Mouse (Mus musculus): ENCODE measurements around the gene Vdr. TPM values are rescaled to one million over a fixed set of nuclear protein-coding genes. Genes with fewer than 3 reads are reported as not detected.

Gene Vdr
- polyA plus RNA-seq, 1 experiment from 2014 or later = 0.15 TPM

DNA sequence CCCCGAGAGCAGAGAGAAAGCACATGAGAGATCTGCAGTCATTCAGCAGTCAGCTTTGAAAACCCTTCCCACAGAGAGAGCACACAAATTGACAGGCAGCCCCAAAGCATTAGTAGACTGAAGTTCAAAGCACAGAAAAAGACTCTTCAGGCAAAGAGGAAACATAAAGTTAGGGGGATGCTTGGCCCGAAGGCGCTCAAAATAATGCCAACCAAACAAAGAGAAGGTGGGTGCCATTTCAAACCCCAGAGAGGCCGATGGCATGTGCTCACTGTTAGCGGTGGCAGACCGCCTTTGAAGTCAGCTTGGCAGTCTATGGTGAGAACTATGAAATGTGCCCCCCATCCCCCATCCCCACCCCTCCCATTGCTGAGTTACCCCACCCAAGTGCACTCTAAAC, 68.4 kb downstream of the Vdr start:
- no peak overlapping the region for H3K27ac ChIP-seq (ENCODE audit: low read length)
- H3K9me3 ChIP-seq (replicated peaks; ENCODE audit: control insufficient read depth, low read length, poor library complexity, severe bottlenecking) = no peaks in the 10 kb centered on the region
- H3K4me3 ChIP-seq (ENCODE audit: low read depth, low read length) = no peak overlapping the region
- H3K27me3 ChIP-seq (ENCODE audit: control insufficient read depth, insufficient read depth, low read depth, low read length) = no peaks in the 10 kb centered on the region
- H3K36me3 ChIP-seq (ENCODE audit: control insufficient read depth, insufficient read depth, low read length) = no peaks in the 10 kb centered on the region
- ATAC-seq = no peak
- no peak overlapping the region for H3K9ac ChIP-seq (ENCODE audit: low read depth, low read length)
- peaks cover 3% of the 10 kb centered on the region for H3K4me1 ChIP-seq (ENCODE audit: control insufficient read depth, insufficient read depth, low read length)
- H3K4me2 ChIP-seq (ENCODE audit: low read length) = no peak overlapping the region
- WGBS = 79% methylated on average over 6 of the region's 6 CpGs

GRCm38 (mm10) chr15:97841383-97841782, 69.0 kb downstream of the Vdr start:
- no peak overlapping the region for H3K4me2 ChIP-seq (ENCODE audit: low read length)
- H3K36me3 ChIP-seq (ENCODE audit: control insufficient read depth, insufficient read depth, low read length) = no peaks in the 10 kb centered on the region
- no peak overlapping the region for H3K27ac ChIP-seq (ENCODE audit: low read length)
- no peak overlapping the region for H3K9ac ChIP-seq (ENCODE audit: low read depth, low read length)
- peaks cover 4% of the 10 kb centered on the region for H3K4me1 ChIP-seq (ENCODE audit: control insufficient read depth, insufficient read depth, low read length)
- H3K4me3 ChIP-seq (ENCODE audit: low read depth, low read length) = no peak overlapping the region
- no peaks in the 10 kb centered on the region for H3K9me3 ChIP-seq (replicated peaks; ENCODE audit: control insufficient read depth, low read length, poor library complexity, severe bottlenecking)
- ATAC-seq = no peak
- 95% methylated on average over 6 of the region's 6 CpGs for WGBS
- H3K27me3 ChIP-seq (ENCODE audit: control insufficient read depth, insufficient read depth, low read depth, low read length) = no peaks in the 10 kb centered on the region

DNA sequence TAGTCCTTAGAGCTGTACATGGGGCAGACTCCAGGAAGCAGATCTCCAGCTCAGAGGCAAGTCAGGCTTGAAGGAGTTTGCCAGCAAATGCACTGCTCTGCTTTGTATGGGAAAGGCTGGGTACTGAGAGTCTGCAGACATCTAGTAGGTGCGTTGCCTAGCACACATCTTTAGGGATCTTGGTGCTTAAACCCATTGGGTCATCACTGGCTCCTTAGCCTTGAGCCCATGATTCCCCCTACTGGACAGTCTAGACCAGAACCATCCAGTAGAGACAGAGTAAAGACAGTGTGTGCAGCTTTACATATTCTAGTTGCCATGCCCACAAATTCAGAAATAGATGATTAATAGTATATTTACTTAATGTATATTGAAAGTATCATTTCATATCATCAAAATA, 69.6 kb downstream of the Vdr start:
- H3K36me3 ChIP-seq (ENCODE audit: control insufficient read depth, insufficient read depth, low read length) = no peaks in the 10 kb centered on the region
- no peak overlapping the region for H3K9ac ChIP-seq (ENCODE audit: low read depth, low read length)
- peaks cover 8% of the 10 kb centered on the region for H3K4me1 ChIP-seq (ENCODE audit: control insufficient read depth, insufficient read depth, low read length)
- no peak for ATAC-seq
- H3K9me3 ChIP-seq (replicated peaks; ENCODE audit: control insufficient read depth, low read length, poor library complexity, severe bottlenecking) = no peaks in the 10 kb centered on the region
- no peak overlapping the region for H3K4me2 ChIP-seq (ENCODE audit: low read length)
- 96% methylated on average over 1 of the region's 1 CpGs for WGBS
- H3K27ac ChIP-seq (ENCODE audit: low read length) = no peak overlapping the region
- H3K27me3 ChIP-seq (ENCODE audit: control insufficient read depth, insufficient read depth, low read depth, low read length) = no peaks in the 10 kb centered on the region
- H3K4me3 ChIP-seq (ENCODE audit: low read depth, low read length) = no peak overlapping the region

- no peaks in the 10 kb centered on the region for H3K9me3 ChIP-seq (replicated peaks; ENCODE audit: control insufficient read depth, low read length, poor library complexity, severe bottlenecking)
- ATAC-seq = no peak
Measured at GRCm38 (mm10) chr15:97839991-97840455, 70.4 kb downstream of the Vdr start.

DNA sequence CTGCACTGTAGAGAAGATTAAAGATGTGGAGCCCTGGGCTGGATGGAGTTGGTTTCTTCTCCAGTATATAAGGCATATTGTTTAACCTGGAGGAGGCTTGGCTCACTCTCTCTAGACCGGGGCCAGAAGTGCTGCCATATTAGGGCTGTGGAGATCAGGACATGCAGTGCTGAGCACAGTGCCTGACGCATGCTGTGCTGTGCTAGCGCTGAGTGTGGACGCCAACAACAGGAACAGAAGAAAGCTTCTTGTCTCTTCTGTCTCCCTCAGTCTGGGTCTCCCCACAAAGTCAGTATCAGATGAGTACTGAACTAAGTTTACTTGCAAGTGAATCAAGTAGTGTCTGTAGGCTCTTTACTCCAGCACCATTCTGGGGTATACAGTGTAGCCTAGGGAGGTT, 71.0 kb downstream of the Vdr start:
- Histone ChIP-seq H3K4me2 (ENCODE audit: low read length) (no peak overlapping the region), H3K36me3 (ENCODE audit: control insufficient read depth, insufficient read depth, low read length) (no peaks in the 10 kb centered on the region), H3K9ac (ENCODE audit: low read depth, low read length) (no peak overlapping the region), H3K4me3 (ENCODE audit: low read depth, low read length) (no peak overlapping the region), H3K4me1 (ENCODE audit: control insufficient read depth, insufficient read depth, low read length) (peaks cover 8% of the 10 kb centered on the region), H3K27me3 (ENCODE audit: control insufficient read depth, insufficient read depth, low read depth, low read length) (no peaks in the 10 kb centered on the region), H3K9me3 (replicated peaks; ENCODE audit: control insufficient read depth, low read length, poor library complexity, severe bottlenecking) (no peaks in the 10 kb centered on the region), H3K27ac (ENCODE audit: low read length) (no peak overlapping the region)
- no peak for ATAC-seq
- 74% methylated on average over 4 of the region's 4 CpGs for WGBS

More at GRCm38 (mm10) chr15:97839991-97840455, 70.4 kb downstream of the Vdr start:
- no peaks in the 10 kb centered on the region for H3K36me3 ChIP-seq (ENCODE audit: control insufficient read depth, insufficient read depth, low read length)
- no peak overlapping the region for H3K27ac ChIP-seq (ENCODE audit: low read length)
- H3K4me1 ChIP-seq (ENCODE audit: control insufficient read depth, insufficient read depth, low read length) = peaks cover 8% of the 10 kb centered on the region
- no peaks in the 10 kb centered on the region for H3K27me3 ChIP-seq (ENCODE audit: control insufficient read depth, insufficient read depth, low read depth, low read length)
- no peak overlapping the region for H3K4me3 ChIP-seq (ENCODE audit: low read depth, low read length)
- H3K9ac ChIP-seq (ENCODE audit: low read depth, low read length) = no peak overlapping the region
- 51% methylated on average over 3 of the region's 3 CpGs for WGBS
- no peak overlapping the region for H3K4me2 ChIP-seq (ENCODE audit: low read length)

- no peak overlapping the region for H3K4me2 ChIP-seq (ENCODE audit: low read length)
- H3K27me3 ChIP-seq (ENCODE audit: control insufficient read depth, insufficient read depth, low read depth, low read length) = no peaks in the 10 kb centered on the region
- no peak overlapping the region for H3K9ac ChIP-seq (ENCODE audit: low read depth, low read length)
- no peak overlapping the region for H3K27ac ChIP-seq (ENCODE audit: low read length)
- H3K4me3 ChIP-seq (ENCODE audit: low read depth, low read length) = no peak overlapping the region
- ATAC-seq = no peak
- no peaks in the 10 kb centered on the region for H3K36me3 ChIP-seq (ENCODE audit: control insufficient read depth, insufficient read depth, low read length)
- no peaks in the 10 kb centered on the region for H3K9me3 ChIP-seq (replicated peaks; ENCODE audit: control insufficient read depth, low read length, poor library complexity, severe bottlenecking)
- WGBS = 100% methylated on average over 2 of the region's 2 CpGs
- H3K4me1 ChIP-seq (ENCODE audit: control insufficient read depth, insufficient read depth, low read length) = peaks cover 8% of the 10 kb centered on the region
Measured at GRCm38 (mm10) chr15:97839012-97839411, 71.4 kb downstream of the Vdr start.

GRCm38 (mm10) chr15:97838395-97838794, 72.0 kb downstream of the Vdr start:
- H3K27me3 ChIP-seq (ENCODE audit: control insufficient read depth, insufficient read depth, low read depth, low read length) = no peaks in the 10 kb centered on the region
- ATAC-seq = no peak
- H3K9ac ChIP-seq (ENCODE audit: low read depth, low read length) = no peak overlapping the region
- H3K36me3 ChIP-seq (ENCODE audit: control insufficient read depth, insufficient read depth, low read length) = no peaks in the 10 kb centered on the region
- H3K9me3 ChIP-seq (replicated peaks; ENCODE audit: control insufficient read depth, low read length, poor library complexity, severe bottlenecking) = no peaks in the 10 kb centered on the region
- no peak overlapping the region for H3K4me2 ChIP-seq (ENCODE audit: low read length)
- H3K27ac ChIP-seq (ENCODE audit: low read length) = no peak overlapping the region
- peaks cover 8% of the 10 kb centered on the region for H3K4me1 ChIP-seq (ENCODE audit: control insufficient read depth, insufficient read depth, low read length)
- no peak overlapping the region for H3K4me3 ChIP-seq (ENCODE audit: low read depth, low read length)
- WGBS = 61% methylated on average over 4 of the region's 4 CpGs

DNA sequence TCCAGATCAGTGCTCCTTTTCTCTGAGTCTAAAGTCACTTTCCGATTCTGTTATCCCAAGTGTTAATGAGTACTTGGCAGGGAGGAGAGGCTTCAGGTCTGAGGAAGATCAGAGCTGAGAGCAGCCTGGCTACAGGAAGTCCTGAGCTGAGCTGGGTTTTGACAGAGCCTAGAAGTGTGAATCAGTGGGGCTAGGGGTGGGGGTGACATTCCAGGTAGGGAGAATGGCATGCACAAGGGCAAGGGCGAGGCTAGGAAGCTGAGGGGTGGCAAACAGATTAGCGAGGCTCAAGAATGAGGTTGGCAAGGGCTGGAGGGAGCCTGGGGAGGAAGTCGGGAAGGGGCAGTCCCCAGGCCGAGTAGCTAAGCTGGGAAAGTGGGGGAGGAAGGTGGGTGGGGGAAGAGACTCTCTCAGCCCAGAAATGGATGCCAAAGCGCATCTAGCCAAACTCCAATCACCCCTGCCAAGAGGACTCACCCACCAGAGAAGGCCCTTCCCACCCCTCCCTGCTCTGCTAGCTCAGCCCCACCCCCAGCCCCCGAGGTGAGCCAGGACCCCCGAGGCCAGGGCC, 72.9 kb downstream of the Vdr start:
- no peak for ATAC-seq
- H3K4me2 ChIP-seq (ENCODE audit: low read length) = no peak overlapping the region
- H3K9me3 ChIP-seq (replicated peaks; ENCODE audit: control insufficient read depth, low read length, poor library complexity, severe bottlenecking) = no peaks in the 10 kb centered on the region
- WGBS = 14% methylated on average over 8 of the region's 8 CpGs
- H3K9ac ChIP-seq (ENCODE audit: low read depth, low read length) = no peak overlapping the region
- H3K27ac ChIP-seq (ENCODE audit: low read length) = no peak overlapping the region
- H3K4me3 ChIP-seq (ENCODE audit: low read depth, low read length) = no peak overlapping the region
- H3K36me3 ChIP-seq (ENCODE audit: control insufficient read depth, insufficient read depth, low read length) = no peaks in the 10 kb centered on the region
- peaks cover 8% of the 10 kb centered on the region for H3K4me1 ChIP-seq (ENCODE audit: control insufficient read depth, insufficient read depth, low read length)
- no peaks in the 10 kb centered on the region for H3K27me3 ChIP-seq (ENCODE audit: control insufficient read depth, insufficient read depth, low read depth, low read length)

- Histone ChIP-seq H3K36me3 (ENCODE audit: control insufficient read depth, insufficient read depth, low read length) (no peaks in the 10 kb centered on the region), H3K4me2 (ENCODE audit: low read length) (no peak overlapping the region), H3K27ac (ENCODE audit: low read length) (no peak overlapping the region), H3K4me3 (ENCODE audit: low read depth, low read length) (no peak overlapping the region), H3K4me1 (ENCODE audit: control insufficient read depth, insufficient read depth, low read length) (peaks cover 15% of the 10 kb centered on the region), H3K9me3 (replicated peaks; ENCODE audit: control insufficient read depth, low read length, poor library complexity, severe bottlenecking) (no peaks in the 10 kb centered on the region), H3K27me3 (ENCODE audit: control insufficient read depth, insufficient read depth, low read depth, low read length) (no peaks in the 10 kb centered on the region), H3K9ac (ENCODE audit: low read depth, low read length) (no peak overlapping the region)
- no peak for ATAC-seq
- WGBS = 71% methylated on average over 8 of the region's 8 CpGs
Measured at GRCm38 (mm10) chr15:97836894-97837247, 73.6 kb downstream of the Vdr start.

Data from midbrain, embryonic 16.5 days (tissue).